Mouse (Mus musculus): ENCODE measurements at regions not wholly inside any gene's neighbourhood (a gene's known extent, or its start where the extent isn't known, plus 50 kb on each side); places are given as distances from the start of the nearest gene placed in this dataset.

DNA sequence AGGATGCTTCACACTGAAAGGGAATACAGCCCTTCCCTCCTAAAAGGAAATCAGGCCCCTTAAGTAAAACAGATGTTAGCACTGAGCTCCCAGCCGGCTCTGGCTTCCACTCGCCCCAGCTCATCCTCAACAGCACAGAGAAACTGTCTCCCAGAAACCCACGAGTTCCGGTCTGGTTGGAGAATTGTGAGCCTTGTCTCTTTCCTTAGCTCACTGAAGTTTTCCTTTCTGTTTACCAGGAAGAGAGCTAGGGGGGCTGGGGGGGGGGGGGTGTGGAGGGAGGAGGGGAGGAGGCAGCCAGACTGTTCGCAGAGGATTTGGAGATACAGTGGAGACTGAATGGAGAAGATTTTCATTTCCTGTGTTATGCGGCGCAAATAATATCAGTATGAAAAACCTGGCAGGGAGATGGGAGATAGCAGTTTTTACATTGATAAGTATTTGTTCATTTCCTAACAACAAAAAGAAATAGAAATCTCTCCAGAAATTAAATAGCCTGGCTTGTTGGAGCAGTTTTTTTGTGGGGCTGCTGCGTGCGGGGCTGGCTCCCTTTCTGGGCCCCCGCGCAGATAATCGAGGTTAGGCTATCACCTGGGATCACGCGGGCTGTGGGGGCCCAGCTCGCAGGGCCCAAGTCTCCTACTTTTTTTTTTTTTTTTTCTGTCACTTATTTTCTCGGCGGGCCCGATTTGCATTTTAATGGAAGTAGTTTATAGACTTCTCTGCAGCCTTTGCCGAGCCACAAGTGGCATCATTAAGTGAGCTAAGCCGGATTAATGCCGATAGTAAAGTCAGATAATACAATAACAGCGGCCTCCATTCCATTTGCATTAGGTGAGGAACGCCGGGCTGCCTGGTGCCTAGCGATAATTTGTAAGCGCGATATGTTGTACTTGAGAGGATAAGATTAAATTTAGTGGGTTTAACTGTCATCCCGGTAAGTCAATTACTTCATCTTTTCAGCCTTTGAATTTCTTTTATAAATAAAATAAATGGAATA, 235.5 kb downstream of the Insig2 start:
- no peak overlapping the region for H3K27ac ChIP-seq (ENCODE audit: insufficient read depth, low read length)
- 20% methylated on average over 28 of the region's 28 CpGs for WGBS
- H3K27me3 ChIP-seq (ENCODE audit: control insufficient read depth, insufficient read depth, low read length), result no peaks in the 10 kb centered on the region; the same call in 1 of the 2 replicates
- H3K4me1 ChIP-seq (ENCODE audit: control insufficient read depth, insufficient read depth, low read length), result no peaks in the 10 kb centered on the region
- DNase-seq, result no peak
- H3K4me3 ChIP-seq (replicated peaks; ENCODE audit: insufficient read depth, low read depth, low read length), result no peak overlapping the region
- TF ChIP-seq POLR2A (IDR thresholded peaks at IDR 0.05; ENCODE audit: borderline replicate concordance, insufficient read depth, low read length) (no peak), CTCF (IDR thresholded peaks at IDR 0.05; ENCODE audit: borderline replicate concordance, insufficient read depth, low read depth, low read length) (no peak)

DNA sequence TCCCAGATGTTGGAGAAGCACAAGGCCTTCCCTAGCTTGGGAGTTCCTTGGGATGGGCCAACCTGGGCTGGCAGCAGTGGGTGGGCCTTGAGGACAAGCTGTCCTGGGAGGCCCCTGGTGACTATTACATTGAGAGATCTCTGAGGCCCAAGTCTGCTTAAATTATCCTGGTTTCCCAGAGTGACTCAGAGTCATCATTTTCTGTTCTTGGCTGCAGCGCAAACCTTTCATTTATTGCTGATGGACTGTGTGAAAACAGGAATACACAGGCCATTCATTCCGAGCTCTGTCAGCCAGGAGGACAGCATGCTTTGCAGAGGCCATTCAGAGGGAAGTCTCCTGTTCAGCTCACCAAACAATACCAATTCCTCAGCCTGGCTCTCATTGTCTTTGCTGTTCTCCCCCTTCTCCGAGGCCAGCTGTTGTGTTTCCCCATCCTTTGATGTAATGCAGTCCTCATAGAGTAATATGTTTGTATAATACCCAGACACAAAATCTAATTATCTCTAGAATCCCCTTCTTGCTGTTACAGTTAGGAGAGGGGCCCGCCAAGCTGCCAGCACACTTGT, 220.5 kb downstream of the Insig2 start:
- DNase-seq, result no peak
- TF ChIP-seq POLR2A (IDR thresholded peaks at IDR 0.05; ENCODE audit: borderline replicate concordance, insufficient read depth, low read length) (no peak), CTCF (IDR thresholded peaks at IDR 0.05; ENCODE audit: borderline replicate concordance, insufficient read depth, low read depth, low read length) (no peak)
- H3K4me1 ChIP-seq (ENCODE audit: control insufficient read depth, insufficient read depth, low read length), result no peaks in the 10 kb centered on the region
- WGBS, result 57% methylated on average over 4 of the region's 4 CpGs
- no peaks in the 10 kb centered on the region for H3K27me3 ChIP-seq (ENCODE audit: control insufficient read depth, insufficient read depth, low read length)
- no peak overlapping the region for H3K4me3 ChIP-seq (replicated peaks; ENCODE audit: insufficient read depth, low read depth, low read length)
- no peak overlapping the region for H3K27ac ChIP-seq (ENCODE audit: insufficient read depth, low read length)

DNA sequence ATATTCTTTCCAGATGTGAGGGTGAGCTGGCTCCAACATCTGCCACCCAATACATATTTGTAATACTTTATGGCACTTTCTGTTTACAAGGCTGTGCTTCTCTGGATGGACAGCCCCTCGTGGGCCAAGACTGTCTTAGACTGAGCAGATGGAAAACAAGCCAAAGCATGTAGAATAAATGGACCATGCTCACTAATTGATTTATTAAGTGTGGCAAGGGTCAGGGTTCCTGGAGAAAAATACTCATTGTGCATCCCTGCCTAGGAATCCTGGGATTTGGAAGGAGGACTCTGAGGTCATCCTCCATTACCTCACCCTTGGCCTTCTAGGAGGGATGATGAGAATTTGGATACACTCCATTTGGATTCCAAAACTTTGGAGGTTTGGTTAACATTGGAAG, 219.9 kb downstream of the Insig2 start:
- H3K4me3 ChIP-seq (replicated peaks; ENCODE audit: insufficient read depth, low read depth, low read length), result no peak overlapping the region
- DNase-seq, result no peak
- H3K27me3 ChIP-seq (ENCODE audit: control insufficient read depth, insufficient read depth, low read length), result no peaks in the 10 kb centered on the region
- no peak overlapping the region for H3K27ac ChIP-seq (ENCODE audit: insufficient read depth, low read length)
- no peak for TF ChIP-seq POLR2A (IDR thresholded peaks at IDR 0.05; ENCODE audit: borderline replicate concordance, insufficient read depth, low read length)
- TF ChIP-seq CTCF (IDR thresholded peaks at IDR 0.05; ENCODE audit: borderline replicate concordance, insufficient read depth, low read depth, low read length), result no peak
- 13% methylated on average over 1 of the region's 1 CpGs for WGBS
- H3K4me1 ChIP-seq (ENCODE audit: control insufficient read depth, insufficient read depth, low read length), result no peaks in the 10 kb centered on the region

DNA sequence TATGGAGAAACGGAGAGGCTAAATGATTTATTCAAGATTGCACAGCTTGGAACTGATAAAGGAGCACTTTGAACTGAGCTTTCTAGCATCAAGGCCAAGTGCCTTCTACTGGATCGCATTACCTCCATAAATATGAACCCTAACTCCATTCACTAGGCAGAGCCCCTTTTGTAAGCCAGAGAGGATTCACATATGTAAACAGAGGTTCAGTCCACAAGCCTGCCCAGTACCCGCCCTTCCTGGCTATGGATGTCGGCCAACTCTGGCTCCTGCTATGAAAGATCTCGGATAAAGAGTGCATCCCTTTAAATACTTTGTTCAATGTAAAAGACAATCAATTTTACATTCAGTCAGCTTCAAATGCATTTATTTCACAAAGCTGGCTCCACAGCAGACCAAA, 215.8 kb downstream of the Insig2 start:
- TF ChIP-seq POLR2A (IDR thresholded peaks at IDR 0.05; ENCODE audit: borderline replicate concordance, insufficient read depth, low read length), result no peak
- no peak for TF ChIP-seq CTCF (IDR thresholded peaks at IDR 0.05; ENCODE audit: borderline replicate concordance, insufficient read depth, low read depth, low read length)
- H3K4me1 ChIP-seq (ENCODE audit: control insufficient read depth, insufficient read depth, low read length), result no peaks in the 10 kb centered on the region
- no peaks in the 10 kb centered on the region for H3K27me3 ChIP-seq (ENCODE audit: control insufficient read depth, insufficient read depth, low read length)
- H3K27ac ChIP-seq (ENCODE audit: insufficient read depth, low read length), result no peak overlapping the region
- no peak for DNase-seq
- 47% methylated on average over 5 of the region's 5 CpGs for WGBS
- no peak overlapping the region for H3K4me3 ChIP-seq (replicated peaks; ENCODE audit: insufficient read depth, low read depth, low read length)

DNA sequence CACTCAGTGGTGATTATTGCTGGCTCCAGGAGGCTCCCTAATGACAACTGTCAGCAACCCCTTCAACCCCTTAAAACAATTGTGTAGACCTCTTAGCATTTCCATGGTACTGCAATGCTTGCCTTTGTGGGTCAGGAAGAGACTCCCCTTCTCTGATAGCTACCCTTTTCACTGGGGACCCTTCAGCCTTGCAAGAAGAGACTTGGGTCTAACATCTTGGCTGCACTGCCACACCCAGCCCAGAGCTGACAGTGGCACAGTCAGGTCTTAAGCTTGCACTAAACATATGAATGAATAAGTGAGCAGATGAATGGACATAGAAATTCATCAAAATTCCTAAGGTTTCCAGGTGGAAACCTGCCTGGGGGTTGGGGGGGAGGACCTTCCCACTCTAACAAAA, 209.0 kb downstream of the Insig2 start:
- Histone ChIP-seq H3K27me3 (ENCODE audit: control insufficient read depth, insufficient read depth, low read length) (no peaks in the 10 kb centered on the region), H3K4me1 (ENCODE audit: control insufficient read depth, insufficient read depth, low read length) (no peaks in the 10 kb centered on the region), H3K27ac (ENCODE audit: insufficient read depth, low read length) (no peak overlapping the region), H3K4me3 (replicated peaks; ENCODE audit: insufficient read depth, low read depth, low read length) (no peak overlapping the region)
- no peak for TF ChIP-seq CTCF (IDR thresholded peaks at IDR 0.05; ENCODE audit: borderline replicate concordance, insufficient read depth, low read depth, low read length)
- TF ChIP-seq POLR2A (IDR thresholded peaks at IDR 0.05; ENCODE audit: borderline replicate concordance, insufficient read depth, low read length), result no peak
- DNase-seq, result no peak

DNA sequence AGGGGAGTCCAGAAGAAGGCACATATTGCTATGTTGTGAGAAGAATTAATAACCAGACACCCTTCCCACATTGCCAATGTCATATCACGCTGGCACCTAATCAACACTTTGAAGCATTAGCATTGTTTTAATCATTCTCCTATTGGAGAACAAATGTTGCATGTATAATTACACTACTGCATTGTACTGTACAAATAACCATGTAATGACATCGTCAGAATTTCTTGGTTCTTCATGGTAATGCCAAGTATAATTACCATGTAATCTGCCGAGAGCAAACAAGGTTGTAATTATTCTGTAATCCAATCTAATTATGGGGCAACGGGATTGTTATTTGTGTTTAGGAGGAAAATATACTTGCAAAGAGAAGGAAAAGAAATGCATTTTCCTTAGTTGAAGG, 196.1 kb downstream of the Insig2 start:
- TF ChIP-seq POLR2A (IDR thresholded peaks at IDR 0.05; ENCODE audit: borderline replicate concordance, insufficient read depth, low read length) (no peak), CTCF (IDR thresholded peaks at IDR 0.05; ENCODE audit: borderline replicate concordance, insufficient read depth, low read depth, low read length) (no peak)
- Histone ChIP-seq H3K4me1 (ENCODE audit: control insufficient read depth, insufficient read depth, low read length) (no peaks in the 10 kb centered on the region), H3K4me3 (replicated peaks; ENCODE audit: insufficient read depth, low read depth, low read length) (no peak overlapping the region), H3K27ac (ENCODE audit: insufficient read depth, low read length) (no peak overlapping the region), H3K27me3 (ENCODE audit: control insufficient read depth, insufficient read depth, low read length) (no peaks in the 10 kb centered on the region)
- DNase-seq, result no peak
- 30% methylated on average over 4 of the region's 4 CpGs for WGBS

DNA sequence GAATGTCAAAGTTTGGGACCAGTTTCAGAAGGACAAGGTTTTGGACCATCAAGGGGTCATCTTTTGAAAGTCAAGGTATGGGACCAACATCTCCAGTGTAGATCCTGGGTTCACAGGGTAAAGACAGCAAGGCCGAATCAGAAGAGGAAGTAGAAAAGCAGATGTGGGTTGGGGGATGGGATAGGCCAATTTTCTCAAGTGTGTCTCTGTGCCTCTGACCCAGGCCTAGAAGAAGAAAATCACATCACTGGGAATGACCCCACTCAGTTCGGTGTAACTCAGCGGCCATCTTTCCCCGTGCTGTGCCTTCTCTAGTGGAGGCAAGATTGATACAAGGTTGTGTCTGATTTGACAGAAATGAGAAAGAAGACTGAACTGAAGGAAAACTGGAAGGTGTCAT, 195.5 kb downstream of the Insig2 start:
- DNase-seq, result no peak
- no peaks in the 10 kb centered on the region for H3K4me1 ChIP-seq (ENCODE audit: control insufficient read depth, insufficient read depth, low read length)
- H3K27ac ChIP-seq (ENCODE audit: insufficient read depth, low read length), result no peak overlapping the region
- no peak overlapping the region for H3K4me3 ChIP-seq (replicated peaks; ENCODE audit: insufficient read depth, low read depth, low read length)
- 98% methylated on average over 4 of the region's 4 CpGs for WGBS
- TF ChIP-seq CTCF (IDR thresholded peaks at IDR 0.05; ENCODE audit: borderline replicate concordance, insufficient read depth, low read depth, low read length) (no peak), POLR2A (IDR thresholded peaks at IDR 0.05; ENCODE audit: borderline replicate concordance, insufficient read depth, low read length) (no peak)
- no peaks in the 10 kb centered on the region for H3K27me3 ChIP-seq (ENCODE audit: control insufficient read depth, insufficient read depth, low read length)

DNA sequence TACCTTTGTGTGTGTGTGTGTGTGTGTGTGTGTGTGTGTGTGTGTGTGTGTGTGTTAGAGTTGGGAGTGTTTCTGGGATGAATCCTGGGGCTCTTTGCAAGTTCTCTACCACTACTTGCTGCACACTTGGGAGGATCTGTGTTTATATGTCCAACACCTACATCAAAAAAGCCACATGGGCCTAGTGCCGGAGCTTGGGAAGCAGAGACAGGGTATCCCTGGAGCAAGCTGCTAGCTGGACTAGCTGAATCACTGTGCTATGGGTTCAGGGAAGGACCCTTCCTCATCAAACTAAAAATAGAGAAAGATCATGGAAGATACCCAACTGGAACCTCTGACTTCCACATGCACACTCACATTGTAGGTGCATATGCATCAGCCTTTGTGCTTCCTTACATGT, 187.4 kb downstream of the Insig2 start:
- no peaks in the 10 kb centered on the region for H3K27me3 ChIP-seq (ENCODE audit: control insufficient read depth, insufficient read depth, low read length)
- H3K4me3 ChIP-seq (replicated peaks; ENCODE audit: insufficient read depth, low read depth, low read length), result no peak overlapping the region
- H3K4me1 ChIP-seq (ENCODE audit: control insufficient read depth, insufficient read depth, low read length), result no peaks in the 10 kb centered on the region
- no peak overlapping the region for H3K27ac ChIP-seq (ENCODE audit: insufficient read depth, low read length)
- no peak for DNase-seq
- 93% methylated on average over 1 of the region's 1 CpGs for WGBS
- no peak for TF ChIP-seq POLR2A (IDR thresholded peaks at IDR 0.05; ENCODE audit: borderline replicate concordance, insufficient read depth, low read length)
- TF ChIP-seq CTCF (IDR thresholded peaks at IDR 0.05; ENCODE audit: borderline replicate concordance, insufficient read depth, low read depth, low read length), result no peak

Measured in cerebellum, adult 2 months (tissue).